Comparison of ENCODE assay signal across 10 mouse cellular contexts in genomic region chr1:191995488-191995887, GRCm38 (mm10). TPM values are rescaled to one million over a fixed set of nuclear protein-coding genes. Genes with fewer than 3 reads are reported as not detected.
A peak's percentile ranks its signal among the peaks of the same experiment; 100 is the strongest.
DNase-seq lines count a peak whose midpoint lies in the region; ATAC-seq and TF ChIP-seq lines count a peak whose summit lies in the region.
"Had no signal": no experiment of that assay in that cellular context is flagged by ENCODE, and none has a peak within 500 bp of the region (broad histone marks: within the 10 kb centered on the region; RNA-seq: fewer than 3 reads in every experiment).

No protein-coding gene starts in this region.

- H3K9me3 ChIP-seq in lung, postnatal 0 days (ENCODE audit: low read length) = no peaks in the 10 kb centered on the region

- H3K27me3 ChIP-seq in lung, postnatal 0 days (replicated peaks; ENCODE audit: insufficient read depth, low read length) = no peaks in the 10 kb centered on the region
- H3K27me3 ChIP-seq: megakaryocyte, embryonic 14.5 days had no signal

- peaks cover 4% of the 10 kb centered on the region; the same call in 1 of the 2 replicates for H3K36me3 ChIP-seq in lung, postnatal 0 days (ENCODE audit: insufficient read depth, low read length)

- peak; percentile 38 to 75 for DNase-seq in adrenal gland, adult 18-20 months (ENCODE audit: low spot score in 2 of 2)
- DNase-seq in adrenal gland, postnatal 4 days (ENCODE audit: low spot score in 2 of 2) = no peak
- peak; percentile 63 to 78 for DNase-seq in left cerebral cortex, postnatal 14 days (ENCODE audit: low spot score in 2 of 2)
- DNase-seq in left cerebral cortex, postnatal 36 days (ENCODE audit: low spot score in 2 of 2) = no peak
- DNase-seq in gastrocnemius, postnatal 36 days = peak; percentile 40 to 45
- peak; percentile 32 for DNase-seq in lung, postnatal 0 days (ENCODE audit: low spot score)
- peak; percentile 76 to 86 for DNase-seq in spleen, postnatal 10 days (ENCODE audit: low spot score in 2 of 2)

- TF ChIP-seq CTCF in bone marrow, adult 2 months (IDR thresholded peaks at IDR 0.05; ENCODE audit: control insufficient read depth, insufficient read depth, low read length) = peak; percentile 69
- peak; percentile 84 for TF ChIP-seq CTCF in lung, postnatal 0 days (IDR thresholded peaks at IDR 0.05)

- intact Hi-C loops in left cerebral cortex, postnatal 14 days (cut with DNase I) = no loop called here
- intact Hi-C loops in left cerebral cortex, postnatal 36 days (cut with DNase I) = no loop called here
- intact Hi-C loops in gastrocnemius, postnatal 36 days (cut with DNase I) = no loop called here

- TF ChIP-seq EP300 in lung, postnatal 0 days (IDR thresholded peaks at IDR 0.05) = no peak

- H3K27ac ChIP-seq in bone marrow, adult 2 months (ENCODE audit: control insufficient read depth, insufficient read depth, low read depth, low read length, poor library complexity) = no peak overlapping the region
- H3K27ac ChIP-seq in lung, postnatal 0 days (ENCODE audit: low read length) = no peak overlapping the region

- H3K4me1 ChIP-seq in bone marrow, adult 2 months (ENCODE audit: control insufficient read depth, insufficient read depth, low read length) = no peaks in the 10 kb centered on the region
- no peaks in the 10 kb centered on the region for H3K4me1 ChIP-seq in lung, postnatal 0 days (ENCODE audit: insufficient read depth, low read depth, low read length)

- WGBS in bone marrow, adult 2 months = 57% methylated on average over 4 of the region's 4 CpGs
- 66% methylated on average over 4 of the region's 4 CpGs for WGBS in lung, postnatal 0 days

- H3K9ac ChIP-seq in lung, postnatal 0 days (replicated peaks; ENCODE audit: low read depth) = no peak overlapping the region

- no peak overlapping the region for H3K4me2 ChIP-seq in lung, postnatal 0 days (replicated peaks; ENCODE audit: low read depth, low read length)

- no peak overlapping the region for H3K4me3 ChIP-seq in bone marrow, adult 2 months (replicated peaks; ENCODE audit: control insufficient read depth, low read depth, low read length)
- no peak overlapping the region for H3K4me3 ChIP-seq in lung, postnatal 0 days (ENCODE audit: low read depth, low read length)
- H3K4me3 ChIP-seq: megakaryocyte, embryonic 14.5 days had no signal

- no peak for ATAC-seq in lung, postnatal 0 days

- no peak for TF ChIP-seq POLR2A in bone marrow, adult 2 months (IDR thresholded peaks at IDR 0.05; ENCODE audit: borderline replicate concordance, control insufficient read depth, low read depth, low read length)

RNA-seq across cellular contexts. Expression of gene Rd3, which starts 18.3 kb away (rescaled TPM):
- under 1 TPM in 1 of 2 experiments, not detected in 1; 0.17 TPM for total RNA-seq in adrenal gland, adult 18-20 months (2021)
- under 1 TPM; 0.45 to 0.56 TPM for total RNA-seq in adrenal gland, postnatal 4 days (2021)
- under 1 TPM; 0.35 to 0.36 TPM for total RNA-seq in left cerebral cortex, postnatal 14 days (2021)
- total RNA-seq in left cerebral cortex, postnatal 36 days (2021) = under 1 TPM; 0.37 to 0.43 TPM
- polyA plus RNA-seq in bone marrow, adult 2 months (2011; ENCODE audit: insufficient read depth, insufficient read length, low replicate concordance, missing spikeins) = not detected in 2 replicates
- under 1 TPM in 1 of 2 experiments, not detected in 1; 0.08 TPM for total RNA-seq in gastrocnemius, postnatal 36 days (2021)
- polyA plus RNA-seq in lung, postnatal 0 days (2015; fragmentation: Nextera tagmentation; extraction: Ambion mirVana) = 3.7 and 4.6 TPM in 2 replicates
- polyA plus RNA-seq: C2C12 had no signal

Comparison
In these comparisons a context has a peak if more than half of its experiments do, and no peak if none do; other contexts are left out.
1. DNase-seq: peak in adrenal gland, adult 18-20 months (2 of 2), left cerebral cortex, postnatal 14 days (2 of 2), gastrocnemius, postnatal 36 days (2 of 2), lung, postnatal 0 days (single experiment) and spleen, postnatal 10 days (2 of 2); none in adrenal gland, postnatal 4 days (0 of 2) and left cerebral cortex, postnatal 36 days (0 of 2).